Mouse (Mus musculus): Measurements from ENCODE around the gene Rab19. TPM values are rescaled to one million over a fixed set of nuclear protein-coding genes. Genes with fewer than 3 reads are reported as not detected.
"Not testable (repeated sequence)": the region's sequence is repeated elsewhere in the genome, so short reads cannot be mapped to it uniquely, and the experiment has no call there.

The Rab19 gene
- total RNA-seq, 2 experiments from 2014 or later, result 4.6 to 7.0 TPM

DNA sequence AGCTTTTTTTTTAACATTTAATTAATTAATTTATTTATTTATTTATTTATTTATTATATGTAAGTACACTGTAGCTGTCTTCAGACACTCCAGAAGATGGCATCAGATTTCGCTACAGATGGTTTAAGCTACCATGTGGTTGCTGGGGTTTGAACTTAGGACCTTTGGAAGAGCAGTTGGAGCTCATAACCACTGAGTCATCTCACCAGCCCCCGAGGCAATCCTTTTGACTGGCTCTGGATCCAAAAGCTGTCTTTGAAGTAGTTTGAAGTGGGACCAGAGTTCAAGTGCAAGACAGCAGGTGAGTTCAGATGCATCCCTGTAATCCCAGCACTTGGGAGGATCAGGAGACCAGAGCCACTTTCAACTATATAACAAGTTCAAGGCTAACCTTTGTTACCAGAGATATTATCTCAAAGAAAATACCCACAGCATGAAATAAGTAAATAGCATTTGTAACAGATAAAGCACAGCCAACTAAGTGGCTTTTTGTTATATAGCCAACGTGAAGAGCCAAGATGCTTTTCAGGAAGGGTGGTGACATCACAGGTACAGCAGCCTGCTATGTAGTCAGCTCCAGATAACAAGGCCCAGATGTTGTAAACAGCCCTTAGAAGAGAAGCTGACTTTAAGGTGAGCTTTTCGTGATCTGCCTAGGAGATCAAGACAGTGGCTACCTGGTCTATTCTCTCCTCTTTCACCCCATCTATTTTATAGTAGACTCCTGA is 46.5 kb downstream of the Rab19 start:
- ATAC-seq (ENCODE audit: poor library complexity, severe bottlenecking), result no peak

DNA sequence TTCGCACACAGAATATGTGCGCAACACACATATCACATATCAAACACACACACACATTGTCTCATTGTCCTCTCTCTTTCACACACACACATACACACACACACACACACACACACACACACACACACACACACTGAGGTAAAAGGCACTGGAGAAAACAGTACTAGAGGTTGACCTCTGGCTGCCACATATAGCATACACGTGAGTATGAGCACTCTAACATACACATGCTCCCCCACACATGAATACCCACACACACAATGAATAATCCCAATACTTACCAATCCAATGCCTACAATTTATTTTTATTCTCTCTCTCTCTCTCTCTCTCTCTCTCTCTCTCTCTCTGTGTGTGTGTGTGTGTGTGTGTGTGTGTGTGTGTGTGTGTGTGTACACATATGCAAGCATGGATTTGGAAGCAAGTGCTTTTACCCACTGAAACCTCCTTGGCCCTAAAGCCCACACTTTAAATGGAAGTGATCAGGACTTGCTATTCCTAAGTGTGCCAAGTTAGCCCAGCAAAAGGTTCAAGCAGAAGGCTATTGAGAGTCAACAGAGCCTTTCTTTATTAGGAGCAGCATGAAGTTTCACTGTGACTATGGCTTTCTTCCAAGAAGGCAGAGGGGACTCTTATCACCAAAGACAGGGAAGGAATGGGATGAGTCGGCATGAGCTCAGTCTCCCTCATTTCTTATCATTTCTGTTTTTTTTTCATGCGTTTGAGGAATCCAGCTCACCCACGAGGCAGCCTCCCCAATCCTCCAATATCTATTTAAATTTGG is 48.2 kb downstream of the Rab19 start:
- ATAC-seq (ENCODE audit: poor library complexity, severe bottlenecking), result no peak

DNA sequence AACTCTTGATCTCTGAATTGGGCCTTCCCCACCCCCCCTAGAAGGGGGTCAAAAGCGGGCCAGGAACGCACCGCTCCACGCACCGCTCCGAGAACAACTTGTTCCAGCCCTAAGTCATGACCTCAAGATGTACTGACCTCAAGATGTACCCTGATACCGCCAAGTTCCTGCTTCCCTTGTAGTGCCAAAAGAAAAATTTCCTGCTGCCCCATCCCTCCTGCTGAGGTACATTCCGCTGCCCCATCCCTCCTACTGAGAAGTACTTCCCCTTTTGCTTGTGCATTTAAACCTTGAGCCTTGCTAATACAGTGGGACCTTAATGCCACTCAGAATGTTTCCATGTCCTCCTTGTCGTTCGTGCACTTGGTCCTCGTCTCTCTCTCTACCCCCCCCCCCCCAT is 49.7 kb downstream of the Rab19 start:
- no peak for ATAC-seq (ENCODE audit: poor library complexity, severe bottlenecking)

DNA sequence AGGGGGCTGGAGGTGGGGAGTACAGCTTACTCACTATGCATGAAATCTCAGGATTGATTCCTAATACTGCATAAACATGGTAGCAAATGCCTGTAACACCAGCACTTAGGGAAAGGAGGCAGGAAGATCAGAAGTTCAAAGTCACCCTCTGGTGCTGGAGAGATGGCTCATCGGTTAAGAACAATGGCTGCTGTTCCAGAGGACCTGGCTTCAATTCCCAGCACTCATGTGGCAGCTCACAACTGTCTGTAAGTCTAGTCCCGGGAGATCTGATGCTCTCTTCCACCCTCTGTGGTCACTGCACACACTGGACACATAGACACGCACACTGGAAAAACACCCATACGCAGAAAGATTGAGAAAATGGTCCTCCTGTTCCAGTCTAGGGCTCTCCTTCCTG is 52.2 kb downstream of the Rab19 start:
- ATAC-seq (ENCODE audit: poor library complexity, severe bottlenecking), result no peak

DNA sequence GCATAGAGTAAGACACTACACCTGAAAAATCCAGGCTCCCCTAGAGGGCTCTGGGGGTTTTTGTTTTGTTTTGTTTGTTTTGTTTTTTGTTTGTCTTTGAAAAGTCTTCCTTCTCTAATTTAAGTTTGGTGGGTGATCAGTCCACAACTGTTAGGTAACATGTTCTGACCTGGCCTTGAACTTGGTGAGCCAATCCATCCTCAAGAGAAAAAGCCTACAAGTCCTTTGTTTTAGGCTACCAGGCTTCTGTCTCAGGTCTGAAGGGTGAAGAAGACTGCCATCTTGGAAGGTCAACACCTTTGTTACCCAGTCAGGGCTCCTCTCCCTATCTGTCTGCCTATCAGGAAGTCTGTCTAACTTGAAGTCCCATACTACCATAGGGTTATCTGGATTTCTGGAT is 52.7 kb downstream of the Rab19 start:
- ATAC-seq (ENCODE audit: poor library complexity, severe bottlenecking), result no peak

DNA sequence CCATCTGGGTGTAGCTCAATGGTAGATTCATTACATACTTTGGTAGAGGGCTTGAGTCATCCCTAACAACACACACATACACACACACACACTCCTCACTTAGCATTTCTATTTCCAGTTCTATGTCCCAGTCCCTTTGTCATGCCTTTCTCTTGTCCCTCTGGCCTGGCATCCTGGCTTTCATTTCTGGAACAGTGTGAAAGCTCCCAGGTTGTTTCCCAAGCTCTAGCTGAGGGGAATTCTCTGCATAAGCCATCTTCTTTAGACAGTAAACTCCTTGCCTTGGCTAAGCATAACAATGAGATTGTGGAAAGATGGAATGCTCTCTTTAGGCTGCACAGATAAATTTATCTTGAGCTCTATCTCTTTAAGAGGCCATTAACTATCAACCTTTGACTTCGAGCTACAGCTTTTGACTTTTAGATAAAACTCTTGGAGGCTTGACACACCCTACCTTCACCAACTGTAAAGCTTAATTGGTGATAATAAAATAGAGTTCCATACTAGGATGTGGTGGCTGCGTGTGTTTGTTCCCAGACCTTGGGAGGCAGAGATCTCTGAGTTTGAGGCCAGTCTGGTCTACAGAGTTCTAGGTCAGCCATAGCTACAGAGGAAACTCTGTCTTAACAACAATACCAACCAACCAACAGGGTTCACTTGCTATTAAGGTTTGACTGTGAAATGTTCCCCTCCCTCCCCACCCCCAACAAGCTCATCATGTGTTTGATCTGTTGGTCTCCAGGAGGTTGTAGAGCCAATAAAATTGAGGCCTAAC is 53.3 kb downstream of the Rab19 start:
- ATAC-seq (ENCODE audit: poor library complexity, severe bottlenecking), result no peak

DNA sequence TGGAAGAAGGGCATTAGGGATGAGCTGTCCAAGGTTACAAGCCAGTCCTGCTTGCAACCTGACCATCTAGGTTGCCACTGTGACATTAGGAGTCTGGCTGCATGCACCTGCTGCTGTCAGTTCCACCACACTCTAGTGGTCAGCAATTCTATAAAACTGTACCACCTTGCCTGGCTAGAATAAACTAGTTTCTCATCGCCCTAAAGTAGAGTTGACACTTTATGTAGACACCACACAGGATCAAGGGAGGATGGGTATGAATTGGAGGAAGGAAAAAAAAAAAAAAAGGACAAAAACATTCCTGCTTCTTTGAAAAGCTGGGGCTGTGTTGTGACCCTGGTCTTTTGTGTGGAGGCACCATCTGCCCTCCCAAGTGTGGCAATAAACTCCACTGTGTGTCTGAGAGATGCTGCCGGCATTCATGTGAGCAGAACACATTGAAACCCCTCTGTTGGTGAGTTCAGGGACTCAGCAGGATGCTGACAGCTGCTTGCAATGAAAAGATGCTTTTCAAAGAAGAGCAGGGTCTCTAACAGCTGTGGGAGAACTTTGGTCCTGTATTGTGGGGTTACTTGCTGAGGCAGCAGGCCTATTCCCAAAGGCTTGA is 54.0 kb downstream of the Rab19 start:
- ATAC-seq (ENCODE audit: poor library complexity, severe bottlenecking), result no peak

DNA sequence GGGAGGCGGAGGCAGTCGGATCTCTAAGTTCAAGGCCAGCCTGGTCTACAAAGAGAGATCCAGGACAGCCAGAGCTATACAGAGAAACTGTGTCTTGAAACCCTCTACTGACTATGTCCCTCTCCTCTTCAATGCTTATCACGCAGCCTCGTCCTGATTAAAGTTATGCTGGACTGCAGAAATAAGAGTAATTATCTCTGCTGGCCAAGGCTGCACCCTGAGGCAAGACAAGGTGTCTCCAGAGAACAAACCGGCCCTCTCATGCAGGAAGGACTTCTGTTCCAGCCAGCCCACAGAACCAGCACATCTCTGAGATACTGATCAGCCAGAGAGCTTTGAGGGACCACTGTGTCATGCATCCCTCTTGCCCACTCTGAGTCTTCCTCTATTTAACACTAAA is 54.9 kb downstream of the Rab19 start:
- no peak for ATAC-seq (ENCODE audit: poor library complexity, severe bottlenecking)

DNA sequence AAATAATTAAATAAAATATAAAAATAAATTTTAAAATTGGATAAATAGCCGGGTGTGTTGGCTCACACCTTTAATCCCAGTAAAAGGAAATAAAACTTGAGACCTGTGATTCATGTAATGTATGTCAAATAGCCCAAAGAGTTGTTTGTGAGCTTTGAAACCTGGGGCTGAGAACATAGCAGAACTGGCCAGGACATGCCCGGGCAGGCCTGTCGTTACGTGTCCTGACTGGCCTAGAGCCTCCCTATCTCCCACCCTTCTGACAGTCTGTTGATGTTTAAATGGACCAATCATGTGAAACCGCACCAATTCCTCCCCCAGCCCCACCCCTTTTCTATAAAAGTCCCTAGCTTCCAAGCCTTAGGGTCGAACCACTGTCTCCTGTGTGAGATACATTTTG is 56.5 kb downstream of the Rab19 start:
- ATAC-seq (ENCODE audit: poor library complexity, severe bottlenecking), result not testable (repeated sequence)

Other genes starting within 250 kb of the Rab19 start
- gene Kdm7a, start 174.4 kb upstream of the Rab19 start, total RNA-seq (2015), result 86.5 and 89.6 TPM in 2 replicates
- 80.4 and 101 TPM in 2 replicates for gene Kdm7a, start 174.4 kb upstream of the Rab19 start, total RNA-seq (2017)
- gene Slc37a3, start 3.5 kb upstream of the Rab19 start, total RNA-seq (2015), result 3.7 and 5.5 TPM in 2 replicates
- 6.0 and 27.4 TPM in 2 replicates for gene Slc37a3, start 3.5 kb upstream of the Rab19 start, total RNA-seq (2017)
- gene Mkrn1, start 39.3 kb downstream of the Rab19 start, total RNA-seq (2015), result 108 and 111 TPM in 2 replicates
- 75.5 and 82.8 TPM in 2 replicates for gene Mkrn1, start 39.3 kb downstream of the Rab19 start, total RNA-seq (2017)
- 4.6 and 5.0 TPM in 2 replicates for gene Dennd2a, start 176.7 kb downstream of the Rab19 start, total RNA-seq (2015)
- 2.5 and 3.1 TPM in 2 replicates for gene Dennd2a, start 176.7 kb downstream of the Rab19 start, total RNA-seq (2017)
- gene Adck2, start 192.7 kb downstream of the Rab19 start, total RNA-seq (2015), result 4.4 and 7.1 TPM in 2 replicates
- 5.9 and 12.6 TPM in 2 replicates for gene Adck2, start 192.7 kb downstream of the Rab19 start, total RNA-seq (2017)
- gene Gm42420, start 204.6 kb downstream of the Rab19 start, total RNA-seq (2015), result 6.0 and 7.2 TPM in 2 replicates
- gene Gm42420, start 204.6 kb downstream of the Rab19 start, total RNA-seq (2017), result 5.7 TPM in 1 of 2 replicates, not detected in the other
- 73.6 and 90.5 TPM in 2 replicates for gene Ndufb2, start 211.4 kb downstream of the Rab19 start, total RNA-seq (2015)
- gene Ndufb2, start 211.4 kb downstream of the Rab19 start, total RNA-seq (2017), result 59.1 and 77.0 TPM in 2 replicates